Mouse (Mus musculus): Measurements from ENCODE around the gene Ppfibp1. TPM values are rescaled to one million over a fixed set of nuclear protein-coding genes. Genes with fewer than 3 reads are reported as not detected.
"Not testable (repeated sequence)": the region's sequence is repeated elsewhere in the genome, so short reads cannot be mapped to it uniquely, and the experiment has no call there.

Gene Ppfibp1
- polyA plus RNA-seq, 1 experiment = 3.4 TPM

- peaks cover 11% of the 10 kb centered on the region for H3K27me3 ChIP-seq (replicated peaks)
- 0 out of 2 replicates have a peak, but pooled peaks cover 3% of the 10 kb centered on the region for H3K9me3 ChIP-seq
These were observed 33.1 kb upstream of the Ppfibp1 start for GRCm38 (mm10) chr6:146855185-146855584.

DNA sequence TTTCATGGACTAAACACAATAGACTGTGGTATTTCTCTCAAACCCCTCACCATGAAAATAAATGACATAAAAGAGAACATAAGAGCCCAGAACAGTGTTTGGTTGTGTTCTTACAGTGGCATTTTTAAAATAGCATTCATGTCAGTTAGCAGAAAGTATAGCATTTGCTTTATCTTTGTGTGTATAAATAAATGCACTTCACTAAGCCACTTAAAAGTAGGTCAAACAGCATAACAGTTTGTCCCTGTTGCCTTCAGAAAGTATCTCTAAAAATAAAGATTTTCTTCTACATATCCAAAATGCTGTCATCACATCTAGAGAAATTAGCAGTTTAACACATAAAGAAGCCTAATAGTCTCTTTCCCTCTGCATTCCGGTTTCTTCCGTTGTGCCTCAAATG is 30.9 kb upstream of the Ppfibp1 start:
- TF ChIP-seq FLI1 (IDR thresholded peaks at IDR 0.05; ENCODE audit: low read length) = no peak
- TF ChIP-seq GATA1 (IDR thresholded peaks at IDR 0.05; ENCODE audit: borderline replicate concordance, low read length) = no peak
- H3K9me3 ChIP-seq = 0 out of 2 replicates have a peak, but pooled peaks cover 3% of the 10 kb centered on the region
- H3K4me3 ChIP-seq (replicated peaks) = no peak overlapping the region
- peaks cover 9% of the 10 kb centered on the region for H3K4me1 ChIP-seq
- H3K27me3 ChIP-seq (replicated peaks) = peaks cover 17% of the 10 kb centered on the region
- no peaks in the 10 kb centered on the region for H3K36me3 ChIP-seq (replicated peaks; ENCODE audit: low read length)

More at GRCm38 (mm10) chr6:146855185-146855584, 33.1 kb upstream of the Ppfibp1 start:
- Histone ChIP-seq H3K4me1 (peaks cover 14% of the 10 kb centered on the region), H3K36me3 (replicated peaks; ENCODE audit: low read length) (no peaks in the 10 kb centered on the region), H3K4me3 (replicated peaks) (no peak overlapping the region)
- no peak for TF ChIP-seq FLI1 (IDR thresholded peaks at IDR 0.05; ENCODE audit: low read length)

- H3K4me3 ChIP-seq (replicated peaks) = no peak overlapping the region
- TF ChIP-seq FLI1 (IDR thresholded peaks at IDR 0.05; ENCODE audit: low read length) (no peak), GATA1 (IDR thresholded peaks at IDR 0.05; ENCODE audit: borderline replicate concordance, low read length) (no peak)
- H3K4me1 ChIP-seq = peaks cover 11% of the 10 kb centered on the region
- peaks cover 15% of the 10 kb centered on the region for H3K27me3 ChIP-seq (replicated peaks)
- no peaks in the 10 kb centered on the region for H3K9me3 ChIP-seq
- no peaks in the 10 kb centered on the region for H3K36me3 ChIP-seq (replicated peaks; ENCODE audit: low read length)
These were observed 25.1 kb upstream of the Ppfibp1 start for GRCm38 (mm10) chr6:146863154-146863553.

GRCm38 (mm10) chr6:146864370-146864769 is 23.9 kb upstream of the Ppfibp1 start:
- not testable (repeated sequence) for H3K36me3 ChIP-seq (replicated peaks; ENCODE audit: low read length); H3K9me3 ChIP-seq; H3K4me3 ChIP-seq (replicated peaks)
- peaks cover 11% of the 10 kb centered on the region for H3K4me1 ChIP-seq
- H3K27me3 ChIP-seq (replicated peaks) = peaks cover 13% of the 10 kb centered on the region

DNA sequence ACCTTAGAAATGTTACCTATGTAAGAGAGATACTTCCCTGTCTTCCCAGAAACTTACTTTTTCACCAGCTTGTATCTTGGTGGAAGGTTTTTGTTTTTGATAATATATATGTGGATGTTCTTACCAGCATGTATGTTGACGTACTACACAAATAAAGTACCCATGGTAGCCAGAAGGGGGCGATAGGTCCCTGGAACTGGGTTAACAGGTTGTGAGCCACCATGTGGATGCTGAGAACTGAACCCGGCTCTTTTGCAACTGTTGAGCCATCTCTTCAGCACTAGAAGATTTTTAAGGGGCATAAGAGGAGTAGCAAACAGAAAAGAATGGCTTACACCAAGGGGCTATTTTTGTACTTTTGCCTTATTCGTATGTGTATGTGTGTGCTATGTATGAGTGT is 22.6 kb upstream of the Ppfibp1 start:
- no peaks in the 10 kb centered on the region for H3K36me3 ChIP-seq (replicated peaks; ENCODE audit: low read length)
- no peak overlapping the region for H3K4me3 ChIP-seq (replicated peaks)
- peaks cover 11% of the 10 kb centered on the region for H3K4me1 ChIP-seq
- peaks cover 16% of the 10 kb centered on the region for H3K27me3 ChIP-seq (replicated peaks)
- peaks cover 9% of the 10 kb centered on the region for H3K9me3 ChIP-seq
- TF ChIP-seq FLI1 (IDR thresholded peaks at IDR 0.05; ENCODE audit: low read length) (no peak), GATA1 (IDR thresholded peaks at IDR 0.05; ENCODE audit: borderline replicate concordance, low read length) (no peak)

GRCm38 (mm10) chr6:146871975-146872374 is 16.3 kb upstream of the Ppfibp1 start:
- Histone ChIP-seq H3K9me3 (peaks cover 12% of the 10 kb centered on the region), H3K4me1 (peaks cover 25% of the 10 kb centered on the region), H3K4me3 (replicated peaks) (no peak overlapping the region), H3K27me3 (replicated peaks) (peaks cover 21% of the 10 kb centered on the region), H3K36me3 (replicated peaks; ENCODE audit: low read length) (no peaks in the 10 kb centered on the region)
- TF ChIP-seq FLI1 (IDR thresholded peaks at IDR 0.05; ENCODE audit: low read length) (no peak), GATA1 (IDR thresholded peaks at IDR 0.05; ENCODE audit: borderline replicate concordance, low read length) (no peak)

DNA sequence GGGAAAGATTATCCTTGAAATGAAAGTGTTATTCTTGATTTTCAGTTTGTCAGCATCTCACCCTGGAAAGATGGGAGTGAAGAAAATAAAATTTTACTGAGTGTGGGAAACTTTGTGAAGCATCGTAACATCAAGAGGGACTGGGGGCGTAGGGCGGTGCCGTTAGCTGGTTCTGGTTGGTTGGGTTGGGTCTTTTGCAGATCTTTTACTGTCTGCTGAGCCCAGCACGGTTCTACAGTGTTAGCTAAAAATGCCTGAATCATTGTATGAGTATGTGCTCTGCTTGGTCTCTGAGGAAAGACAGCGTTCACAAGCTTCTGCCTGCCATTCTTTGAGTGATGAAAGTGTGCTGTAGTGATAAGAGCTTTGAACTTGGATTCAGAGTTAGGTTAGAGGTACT is 13.9 kb upstream of the Ppfibp1 start:
- H3K4me1 ChIP-seq = peaks cover 25% of the 10 kb centered on the region
- peaks cover 8% of the 10 kb centered on the region for H3K36me3 ChIP-seq (replicated peaks; ENCODE audit: low read length)
- H3K27me3 ChIP-seq (replicated peaks) = peaks cover 17% of the 10 kb centered on the region
- no peak overlapping the region for H3K4me3 ChIP-seq (replicated peaks)
- peaks cover 21% of the 10 kb centered on the region for H3K9me3 ChIP-seq
- TF ChIP-seq FLI1 (IDR thresholded peaks at IDR 0.05; ENCODE audit: low read length) (no peak), GATA1 (IDR thresholded peaks at IDR 0.05; ENCODE audit: borderline replicate concordance, low read length) (no peak)

- no peak for TF ChIP-seq FLI1 (IDR thresholded peaks at IDR 0.05; ENCODE audit: low read length)
- no peak for TF ChIP-seq GATA1 (IDR thresholded peaks at IDR 0.05; ENCODE audit: borderline replicate concordance, low read length)
- Histone ChIP-seq H3K4me1 (peaks cover 22% of the 10 kb centered on the region), H3K4me3 (replicated peaks) (no peak overlapping the region), H3K9me3 (peaks cover 12% of the 10 kb centered on the region), H3K36me3 (replicated peaks; ENCODE audit: low read length) (peaks cover 8% of the 10 kb centered on the region), H3K27me3 (replicated peaks) (peaks cover 7% of the 10 kb centered on the region)
These were observed 11.5 kb upstream of the Ppfibp1 start for GRCm38 (mm10) chr6:146876820-146877219.

GRCm38 (mm10) chr6:146877425-146878045 is 10.8 kb upstream of the Ppfibp1 start:
- Histone ChIP-seq H3K36me3 (replicated peaks; ENCODE audit: low read length) (peaks cover 8% of the 10 kb centered on the region), H3K4me1 (peaks cover 21% of the 10 kb centered on the region), H3K27me3 (replicated peaks) (peaks cover 5% of the 10 kb centered on the region), H3K4me3 (replicated peaks) (no peak overlapping the region), H3K9me3 (peaks cover 12% of the 10 kb centered on the region)
- no peak for TF ChIP-seq FLI1 (IDR thresholded peaks at IDR 0.05; ENCODE audit: low read length)
- TF ChIP-seq GATA1 (IDR thresholded peaks at IDR 0.05; ENCODE audit: borderline replicate concordance, low read length) = no peak

DNA sequence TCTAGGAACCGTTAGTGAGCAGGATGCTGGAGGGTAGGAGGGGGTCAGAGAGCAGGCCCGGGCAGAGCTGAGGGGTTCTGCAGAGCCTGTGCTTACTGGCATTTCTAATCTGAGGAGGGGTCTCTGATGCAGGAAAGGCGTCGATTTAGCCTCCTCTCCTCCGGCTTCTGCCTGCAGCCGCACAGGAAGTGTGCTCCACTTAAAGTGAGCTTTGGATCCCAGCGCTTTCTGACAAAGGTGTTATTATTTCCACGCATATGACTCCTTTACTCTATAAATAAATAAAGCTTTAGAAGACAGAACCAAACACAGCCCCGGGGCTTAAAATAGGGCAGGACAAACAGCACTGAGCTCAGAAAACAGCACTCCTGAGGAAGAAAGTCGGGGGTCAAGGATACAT is 9.4 kb upstream of the Ppfibp1 start:
- H3K4me1 ChIP-seq = peaks cover 23% of the 10 kb centered on the region
- peaks cover 1% of the 10 kb centered on the region for H3K27me3 ChIP-seq (replicated peaks)
- no peak for TF ChIP-seq FLI1 (IDR thresholded peaks at IDR 0.05; ENCODE audit: low read length)
- no peak for TF ChIP-seq GATA1 (IDR thresholded peaks at IDR 0.05; ENCODE audit: borderline replicate concordance, low read length)
- H3K9me3 ChIP-seq = peaks cover 12% of the 10 kb centered on the region
- peaks cover 8% of the 10 kb centered on the region for H3K36me3 ChIP-seq (replicated peaks; ENCODE audit: low read length)
- no peak overlapping the region for H3K4me3 ChIP-seq (replicated peaks)

DNA sequence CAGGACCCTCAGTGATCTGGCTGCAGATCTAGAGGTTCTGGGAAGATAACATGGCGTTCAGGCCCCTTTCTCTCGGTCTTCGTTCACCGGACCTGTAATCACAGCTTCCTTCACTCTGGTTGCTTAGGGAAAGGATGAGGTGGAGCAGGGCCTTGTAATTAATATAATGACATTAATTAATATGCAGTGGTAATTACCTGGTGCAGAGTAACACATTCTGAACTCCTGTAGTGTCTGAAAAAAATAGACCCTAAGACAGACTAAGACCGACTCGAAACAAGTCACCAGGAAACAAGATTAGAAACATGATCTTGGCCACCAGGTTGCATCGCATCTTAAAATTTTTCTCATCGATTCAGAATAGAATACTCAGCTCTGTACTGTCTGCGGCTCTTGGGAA is 8.4 kb upstream of the Ppfibp1 start:
- Histone ChIP-seq H3K9me3 (peaks cover 12% of the 10 kb centered on the region), H3K4me3 (replicated peaks) (no peak overlapping the region), H3K36me3 (replicated peaks; ENCODE audit: low read length) (peaks cover 8% of the 10 kb centered on the region), H3K4me1 (peaks cover 20% of the 10 kb centered on the region), H3K27me3 (replicated peaks) (peaks cover 1% of the 10 kb centered on the region)
- TF ChIP-seq FLI1 (IDR thresholded peaks at IDR 0.05; ENCODE audit: low read length) = no peak
- TF ChIP-seq GATA1 (IDR thresholded peaks at IDR 0.05; ENCODE audit: borderline replicate concordance, low read length) = no peak
